Mouse (Mus musculus) right cerebral cortex, postnatal 36 days (tissue): ENCODE results near the gene Iqschfp.

Source experiments
- DNase-seq, 2 experiments: peaks; one replicate each; pipeline ENCODE4 v3.0.0; 2022; ENCODE audit warnings: low spot score in 2 of 2, mixed read lengths in 1 of 2

The Iqschfp gene

DNA sequence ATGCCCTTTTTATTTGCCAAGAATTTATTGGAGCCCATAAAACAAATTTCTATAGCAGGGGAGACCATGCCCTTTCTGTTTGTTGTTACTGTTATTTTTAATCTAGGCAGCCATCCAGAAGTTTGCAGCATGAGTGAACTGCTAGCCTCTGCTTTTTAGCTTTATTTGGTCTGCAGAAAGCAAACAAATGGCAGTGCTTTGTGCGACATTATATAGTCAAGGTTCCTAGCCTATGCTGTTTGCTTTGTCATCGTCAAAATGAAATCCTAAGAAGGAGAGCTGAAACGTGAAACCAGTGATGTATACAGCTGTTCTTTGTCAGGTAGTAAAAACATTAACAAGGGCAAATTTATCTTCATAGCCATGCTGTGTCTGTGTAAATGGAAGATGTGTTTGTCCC lies 459.4 kb downstream of the Iqschfp start:
- no peak for DNase-seq

DNA sequence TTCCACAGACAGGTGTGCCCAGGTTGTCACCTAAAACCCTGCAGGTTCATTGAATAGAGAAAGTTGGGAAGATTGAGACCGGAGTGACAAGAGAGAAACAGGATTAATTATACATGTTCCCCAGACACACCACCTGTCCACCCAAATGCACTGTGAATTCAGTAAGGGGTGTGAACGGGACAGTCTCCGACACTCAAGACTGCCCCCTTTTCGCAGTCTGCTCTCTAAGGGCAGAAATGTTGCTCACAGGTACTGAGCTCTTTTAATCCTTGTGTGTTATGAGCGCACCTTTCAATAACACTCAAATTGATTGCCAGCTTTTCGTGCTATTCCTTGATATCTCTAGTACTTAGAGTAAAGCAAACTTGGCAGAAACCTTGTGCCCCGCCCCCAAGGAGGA lies 460.9 kb downstream of the Iqschfp start:
- DNase-seq = no peak

DNA sequence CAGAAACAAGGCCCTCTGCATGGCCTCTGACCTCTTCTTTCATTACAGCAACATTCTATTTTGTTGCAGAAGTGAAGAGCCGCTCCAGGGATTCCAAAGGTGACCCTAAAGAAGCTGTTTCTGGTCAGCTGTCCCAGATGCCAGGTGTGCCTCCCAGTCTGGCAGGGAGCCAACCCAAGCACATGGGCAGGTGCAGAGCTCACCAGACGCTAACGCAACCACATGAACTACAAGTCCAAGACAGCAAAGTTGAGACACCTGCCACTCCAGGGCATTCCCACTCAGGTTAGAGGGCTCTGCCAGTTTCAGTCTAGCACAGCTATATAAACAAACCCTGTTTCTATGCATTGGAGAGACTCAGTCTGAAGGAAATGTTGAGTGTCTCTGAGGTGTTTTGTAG lies 461.5 kb downstream of the Iqschfp start:
- no peak for DNase-seq

DNA sequence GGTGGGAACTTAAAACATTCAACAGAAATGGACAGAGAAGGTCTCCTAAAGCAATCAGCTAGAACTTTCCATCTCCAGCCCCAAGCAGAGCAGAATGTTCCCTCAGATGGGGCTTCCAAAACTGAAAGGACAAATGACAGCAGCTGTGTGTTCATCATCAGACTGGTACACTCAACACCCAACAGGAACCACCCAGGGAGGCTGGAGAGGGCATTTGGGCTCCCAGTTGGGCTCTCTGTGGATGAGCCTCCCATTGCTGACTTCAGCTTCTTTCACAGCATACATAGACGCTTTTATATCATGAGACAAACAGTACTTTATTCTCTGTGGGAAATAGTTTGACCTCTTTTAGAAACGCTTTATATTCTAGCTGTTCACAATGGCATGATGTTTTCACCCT lies 464.5 kb downstream of the Iqschfp start:
- DNase-seq = no peak

DNA sequence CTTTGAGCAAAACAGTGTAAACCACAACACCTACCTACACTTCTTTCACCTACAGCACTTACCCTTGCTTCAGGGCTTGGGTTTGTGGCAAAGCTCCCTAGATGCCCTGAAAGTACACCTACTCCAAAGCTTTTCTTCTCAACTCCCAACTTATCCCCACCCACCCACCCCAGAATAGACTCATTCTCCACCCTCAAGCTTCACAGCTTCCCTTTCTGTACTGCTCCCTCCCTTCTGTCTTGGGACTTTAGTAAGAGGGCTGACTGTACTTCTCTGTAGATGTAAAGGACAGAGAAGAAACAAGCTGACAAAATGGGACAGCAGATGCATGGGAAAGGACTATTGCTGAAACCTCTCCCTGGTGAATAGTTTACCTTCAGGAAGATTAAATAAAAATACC lies 476.0 kb downstream of the Iqschfp start:
- DNase-seq = peak in 1 of 2 experiments; percentile 42

DNA sequence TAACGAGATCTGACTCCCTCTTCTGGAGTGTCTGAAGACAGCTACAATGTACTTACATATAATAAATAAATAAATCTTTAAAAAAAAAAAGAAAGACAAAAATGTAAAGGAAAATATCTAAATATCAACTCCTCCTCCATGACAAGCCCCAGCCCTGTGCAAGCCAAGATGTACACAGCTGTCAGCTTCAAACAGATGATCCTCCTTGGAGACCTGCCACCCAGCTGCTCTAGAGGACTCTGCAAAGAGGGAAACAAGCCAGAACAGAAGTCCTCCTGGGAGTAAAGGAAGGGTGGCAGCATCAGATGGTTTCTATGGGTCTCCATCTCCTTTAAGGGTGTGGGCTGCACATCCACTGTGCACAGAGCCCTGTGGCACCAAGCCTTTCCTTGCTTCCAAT lies 480.9 kb downstream of the Iqschfp start:
- DNase-seq = no peak

DNA sequence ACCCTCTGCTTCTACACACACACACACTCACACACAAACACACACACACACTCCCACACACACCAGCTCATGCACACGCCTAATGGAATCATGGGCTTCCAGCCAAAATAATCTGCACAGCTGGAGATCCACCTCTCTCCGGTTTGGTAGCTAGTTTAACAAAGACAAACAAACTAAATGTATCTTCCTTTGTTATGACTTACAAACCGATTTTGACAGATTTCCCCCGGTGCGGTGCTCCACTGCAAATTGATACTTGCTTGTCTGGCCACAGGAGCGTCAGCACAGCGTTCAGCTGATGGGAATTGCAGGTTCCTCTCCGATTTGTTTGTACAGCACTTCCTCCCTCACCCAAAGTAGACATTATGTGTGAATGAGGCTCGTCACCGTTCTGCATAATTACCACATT lies 483.1 kb downstream of the Iqschfp start:
- no peak for DNase-seq

DNA sequence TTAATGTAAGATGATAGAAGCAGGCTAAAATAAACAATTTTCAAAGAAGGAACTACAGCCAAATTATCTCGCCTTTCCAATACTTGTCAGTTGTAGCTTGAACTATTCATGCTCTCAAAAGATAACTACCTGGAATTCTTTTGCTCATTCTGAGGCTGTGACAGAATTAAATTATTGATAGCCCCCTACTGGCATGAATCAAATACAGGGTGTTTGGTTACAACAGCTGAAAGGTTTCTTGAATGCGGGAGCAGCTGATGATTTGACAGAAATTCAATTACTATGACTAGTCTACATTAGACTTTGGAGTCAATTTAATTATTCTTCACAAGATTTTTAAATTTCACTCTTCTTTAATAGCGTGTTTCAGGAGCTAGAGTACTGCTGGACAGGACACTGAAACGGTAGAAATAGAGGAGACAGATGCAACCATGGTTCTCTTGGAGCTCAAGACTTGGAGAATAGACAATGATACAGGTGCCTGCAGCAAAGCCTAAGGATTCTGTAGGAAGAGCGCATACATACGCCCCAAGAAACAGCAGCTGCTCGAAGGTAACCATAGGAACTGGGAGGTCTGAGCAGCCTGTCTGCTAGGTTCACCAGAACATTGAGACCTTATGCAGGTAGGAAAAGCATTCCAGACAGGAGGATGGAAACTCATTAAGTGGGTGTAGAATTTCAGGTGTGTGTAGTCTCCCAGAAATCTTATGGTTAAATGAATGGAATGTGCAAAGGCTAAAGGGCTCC lies 485.6 kb downstream of the Iqschfp start:
- no peak for DNase-seq

DNA sequence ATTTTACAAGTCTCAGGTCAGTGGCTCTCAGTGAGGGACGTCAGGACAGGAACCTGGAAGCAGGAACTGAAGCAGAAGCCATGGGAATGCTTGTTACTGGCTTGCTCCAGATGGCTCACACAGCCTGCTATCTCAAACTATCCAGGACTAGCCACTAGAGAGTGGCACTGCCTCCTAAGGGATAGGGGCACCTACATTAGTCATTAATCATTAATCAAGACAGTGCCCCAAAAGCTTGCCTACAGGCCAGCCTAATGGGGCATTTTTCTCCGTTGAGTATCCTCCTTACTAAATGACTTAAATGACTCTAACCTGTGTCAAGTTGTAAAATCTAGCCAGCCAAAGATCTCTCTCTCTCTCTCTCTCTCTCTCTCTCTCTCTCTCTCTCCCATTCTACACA lies 486.8 kb downstream of the Iqschfp start:
- no peak for DNase-seq

DNA sequence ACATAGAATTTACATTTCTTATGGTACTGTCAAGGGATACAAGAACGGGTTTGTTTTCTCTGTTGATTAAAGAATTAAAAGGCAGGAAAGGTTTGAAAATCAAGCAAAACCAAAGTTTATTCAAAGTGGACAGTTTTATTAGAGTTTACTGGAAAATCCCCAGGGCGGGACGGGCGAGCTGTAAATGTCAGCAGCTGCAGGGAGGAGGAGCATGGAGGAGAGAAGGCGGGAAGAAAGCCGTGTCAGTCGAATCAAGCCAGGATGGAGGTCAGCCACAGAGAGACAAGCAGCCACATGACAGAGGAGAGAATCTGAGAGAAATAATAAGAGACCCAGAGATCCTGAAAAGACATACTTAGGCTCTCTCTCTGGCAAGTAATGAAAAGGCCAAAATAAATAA lies 487.2 kb downstream of the Iqschfp start:
- no peak for DNase-seq

DNA sequence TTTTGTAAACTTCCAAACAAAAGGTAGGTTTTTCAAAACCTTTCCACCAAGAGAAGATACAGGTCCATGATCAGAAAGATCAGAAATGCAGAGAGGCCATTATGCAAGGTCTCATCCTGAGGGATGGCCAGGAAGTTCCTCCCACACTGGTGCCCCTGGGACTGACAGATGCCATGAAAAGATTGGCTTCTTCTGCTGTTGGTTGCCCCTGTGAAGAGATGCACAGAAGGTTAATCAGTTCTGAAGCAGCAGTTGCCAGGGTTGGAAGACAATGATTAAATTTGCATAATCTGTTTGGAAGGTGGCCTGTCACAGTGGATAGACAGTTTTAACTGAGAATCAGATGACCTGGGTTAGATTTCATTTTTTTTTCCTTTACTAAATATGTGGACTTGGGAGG lies 491.6 kb downstream of the Iqschfp start:
- DNase-seq = no peak

DNA sequence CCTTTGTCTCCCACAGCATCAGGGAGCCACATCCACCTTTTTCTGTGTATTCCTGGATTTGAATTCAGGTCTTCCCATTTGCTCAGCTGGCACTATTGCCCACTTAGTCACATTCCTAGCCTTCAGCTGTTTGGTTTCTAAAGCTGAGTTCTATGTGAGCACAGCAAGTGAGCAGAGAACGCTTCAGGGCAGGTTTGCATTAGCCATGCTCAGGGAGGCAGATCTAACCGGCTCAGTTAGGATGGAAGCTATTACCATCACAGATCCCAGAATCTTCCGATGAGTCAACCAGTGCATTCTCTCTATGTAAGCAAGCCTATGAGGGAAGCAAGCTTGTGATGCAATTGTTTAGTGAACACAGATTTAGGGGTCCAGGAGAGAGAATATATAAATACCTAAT lies 493.5 kb downstream of the Iqschfp start:
- DNase-seq = no peak

DNA sequence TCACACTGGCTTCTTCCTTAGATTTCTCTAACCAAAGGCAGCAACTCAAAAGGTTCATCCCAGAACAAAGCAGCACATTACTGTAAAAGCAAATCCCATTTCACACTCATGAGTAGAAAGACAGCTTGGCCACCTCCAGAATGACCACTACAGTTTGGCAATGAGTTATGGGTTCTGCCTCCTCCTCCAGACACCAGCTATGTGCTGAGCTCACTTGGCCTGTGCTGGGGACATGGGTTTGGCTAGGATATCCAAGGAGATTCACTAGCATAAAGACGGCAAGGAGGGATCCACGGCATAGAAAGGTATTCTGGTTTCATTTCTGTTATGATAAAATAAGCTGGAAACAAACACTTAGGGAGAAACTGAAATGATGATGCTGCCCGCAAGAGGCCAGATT lies 496.0 kb downstream of the Iqschfp start:
- no peak for DNase-seq

DNA sequence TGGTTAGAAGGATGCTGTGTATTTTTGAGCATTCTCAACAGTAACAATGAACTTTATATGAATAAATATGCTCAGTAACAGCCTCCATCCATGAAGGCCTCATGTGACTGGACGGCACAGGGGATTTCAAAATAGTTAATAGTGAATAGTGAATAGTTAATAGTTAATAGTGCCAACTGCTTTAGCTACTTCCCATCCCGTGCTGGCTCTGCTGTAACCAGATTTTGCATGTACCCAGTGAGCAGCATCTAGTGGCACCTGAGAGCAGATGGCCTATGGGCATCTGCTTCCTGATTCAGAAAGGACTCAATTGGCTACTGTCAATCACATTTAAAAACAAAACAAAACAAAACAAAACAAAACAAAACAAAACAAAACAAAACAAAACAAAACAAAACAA lies 501.5 kb downstream of the Iqschfp start:
- no peak for DNase-seq

DNA sequence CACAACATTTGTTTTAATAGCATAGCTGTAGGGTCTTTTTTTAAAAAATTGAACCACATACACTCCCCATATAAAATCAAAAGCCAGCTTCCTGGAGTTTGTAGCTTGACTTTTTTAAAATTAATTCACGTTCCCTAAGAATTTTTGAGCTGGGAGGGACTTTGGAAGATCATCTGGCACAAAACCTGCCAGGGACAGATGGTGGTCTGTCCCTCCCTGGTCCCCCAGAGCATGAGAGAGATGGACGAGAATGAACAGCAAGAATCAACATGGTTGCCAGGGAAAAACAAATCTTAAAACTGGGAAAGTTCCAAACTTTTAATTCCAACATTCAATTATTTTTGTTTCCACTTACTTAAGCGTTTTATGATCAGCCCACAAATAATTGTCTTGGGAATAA lies 506.7 kb downstream of the Iqschfp start:
- DNase-seq = no peak

DNA sequence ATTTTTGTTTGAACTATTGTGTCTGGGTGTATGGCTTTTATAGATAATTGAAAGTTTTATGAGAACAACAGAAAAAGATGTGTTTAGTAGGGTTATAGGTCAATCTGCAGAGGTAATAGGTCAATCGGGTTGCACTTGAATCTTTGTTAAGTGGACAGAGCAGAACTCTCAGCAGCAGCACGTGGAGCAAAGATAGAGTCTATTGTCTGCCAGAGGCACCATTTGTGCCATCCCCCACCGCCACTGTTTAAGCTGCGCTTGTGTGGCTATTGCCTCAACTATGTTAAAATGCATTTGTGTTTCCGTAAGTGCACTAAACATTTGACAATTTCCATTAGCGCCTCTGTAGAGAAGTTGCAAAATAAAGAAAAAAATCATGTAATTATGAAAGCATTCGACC lies 508.1 kb downstream of the Iqschfp start:
- DNase-seq = no peak

DNA sequence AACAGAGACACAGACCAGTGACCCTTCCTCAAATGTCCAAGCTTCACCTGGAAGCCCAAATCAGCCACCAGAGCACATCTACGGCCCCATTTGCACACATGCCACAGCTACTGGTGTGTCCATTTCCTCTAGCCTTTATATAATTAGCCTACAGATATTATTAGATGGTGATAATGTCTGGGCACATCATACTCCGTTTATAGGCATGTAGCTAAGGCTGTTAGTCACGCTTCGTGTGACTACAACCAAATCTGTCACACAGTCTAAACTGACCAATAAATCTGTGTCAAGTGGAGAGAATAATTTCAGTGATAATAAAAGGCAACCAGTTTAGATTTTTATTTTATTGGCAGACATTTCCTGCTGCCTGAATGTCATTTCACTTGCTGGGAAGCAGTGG lies 511.3 kb downstream of the Iqschfp start:
- DNase-seq = no peak

DNA sequence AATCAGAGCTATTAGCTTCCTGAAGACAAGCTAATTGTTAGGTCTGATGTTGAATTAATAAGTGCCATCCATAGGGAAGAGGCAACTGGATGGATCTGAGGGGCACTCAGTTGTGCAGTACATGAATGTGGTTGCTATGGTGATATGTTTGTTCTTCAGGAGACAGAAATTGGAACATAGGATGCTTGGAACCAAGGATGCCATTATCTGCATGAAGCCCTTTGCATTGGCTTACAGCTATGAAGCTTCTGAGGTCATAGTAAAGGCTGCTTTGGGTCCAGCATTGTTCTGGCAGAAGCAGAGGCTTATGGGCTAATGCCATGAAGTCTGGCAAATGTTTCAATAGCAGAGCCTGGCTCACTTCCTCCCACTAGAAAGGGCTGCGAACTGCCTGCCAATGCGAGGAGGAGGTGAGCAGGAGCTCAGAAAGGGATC lies 511.8 kb downstream of the Iqschfp start:
- DNase-seq = peak; percentile 4 to 10

DNA sequence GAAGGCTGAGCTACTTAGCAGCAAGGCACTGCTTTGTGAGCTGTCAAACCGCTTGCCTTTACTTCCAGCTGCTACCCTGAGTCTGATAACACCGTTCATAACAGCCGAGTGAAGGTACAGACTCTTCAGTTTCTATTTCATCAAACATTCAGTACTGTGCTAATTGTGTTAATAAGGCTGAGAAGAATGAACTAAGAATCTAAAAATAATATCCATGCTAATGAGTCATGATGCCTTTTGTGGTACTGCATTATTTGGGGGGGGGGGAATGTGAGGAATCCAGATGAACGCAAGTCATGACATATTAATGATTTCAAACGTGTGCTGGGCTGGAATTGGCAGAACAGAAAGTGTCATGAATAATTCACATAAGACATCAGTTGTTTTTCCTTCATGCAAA lies 513.7 kb downstream of the Iqschfp start:
- DNase-seq = no peak

DNA sequence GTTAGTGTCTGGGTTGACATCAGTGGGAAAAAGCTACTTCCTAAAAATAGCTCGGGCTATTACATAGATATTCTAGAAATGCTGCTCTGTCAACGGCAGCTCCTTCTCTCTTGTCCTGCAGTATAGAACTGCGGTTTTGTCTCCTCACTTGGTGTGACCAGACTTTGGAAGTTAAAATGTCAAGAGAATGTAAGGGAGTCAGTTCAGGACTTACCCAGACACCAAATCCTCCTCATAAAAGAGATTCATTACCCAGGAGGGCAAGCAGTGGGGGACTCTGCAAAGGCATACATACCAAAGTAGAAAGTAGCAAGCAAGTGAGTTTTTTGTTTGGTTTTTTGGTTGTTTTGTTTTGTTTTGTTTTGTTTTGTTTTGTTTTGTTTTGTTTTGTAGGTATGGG lies 520.2 kb downstream of the Iqschfp start:
- DNase-seq = no peak

DNA sequence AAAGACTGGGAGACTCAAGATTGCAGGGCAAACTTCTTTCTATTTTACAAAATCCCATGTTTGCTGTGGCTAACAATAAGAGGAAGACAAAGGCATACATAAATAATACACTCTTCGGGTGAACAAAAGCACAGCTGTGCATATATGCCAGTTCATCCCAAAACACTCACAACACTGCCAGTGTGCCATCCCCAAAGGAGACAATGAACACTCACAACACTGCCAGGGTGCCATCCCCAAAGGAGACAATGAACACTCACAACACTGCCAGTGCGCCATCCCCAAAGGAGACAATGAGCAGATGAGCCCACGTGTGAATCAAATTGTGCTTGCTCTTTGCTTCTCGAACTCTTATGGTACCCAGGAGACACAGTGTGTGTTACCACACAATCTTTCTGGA lies 527.8 kb downstream of the Iqschfp start:
- DNase-seq = no peak

DNA sequence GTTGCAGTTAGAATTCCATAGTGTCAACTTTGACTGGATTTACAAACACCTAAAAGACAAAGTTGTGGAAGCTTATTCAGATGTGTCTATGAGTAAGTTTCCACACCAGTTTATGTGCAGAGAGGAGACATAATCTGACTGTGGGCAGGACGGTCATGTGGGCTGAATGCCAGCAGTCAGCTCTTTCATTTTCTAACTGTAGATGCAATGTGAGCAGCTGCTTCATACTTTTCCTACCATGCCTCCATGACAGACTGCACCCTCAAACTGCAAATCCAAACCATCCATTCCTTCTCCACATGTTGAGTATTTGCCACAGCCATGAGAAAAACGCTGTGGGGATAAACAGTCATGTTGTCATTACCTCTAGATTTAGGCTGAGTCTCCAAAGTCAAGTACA lies 528.9 kb downstream of the Iqschfp start:
- no peak for DNase-seq

DNA sequence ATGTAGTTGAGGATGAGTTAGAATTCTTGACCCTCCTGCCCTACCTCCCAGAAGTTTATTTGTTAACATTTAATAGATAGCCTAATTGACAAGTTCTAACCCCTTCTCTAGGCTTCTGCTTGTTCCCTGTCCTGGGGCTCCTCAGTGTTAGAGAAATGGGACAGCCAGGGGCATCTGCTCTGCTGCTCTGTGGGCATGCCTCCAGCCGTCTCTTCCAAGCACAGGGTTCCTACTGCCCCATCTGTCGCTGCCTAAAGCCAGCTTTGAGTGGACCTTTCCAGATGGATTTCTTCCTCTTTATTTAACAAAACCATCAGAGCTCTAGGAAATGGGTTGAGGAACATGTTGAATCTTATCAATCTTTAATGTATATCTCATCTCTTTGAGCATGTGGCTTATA lies 529.8 kb downstream of the Iqschfp start:
- no peak for DNase-seq

DNA sequence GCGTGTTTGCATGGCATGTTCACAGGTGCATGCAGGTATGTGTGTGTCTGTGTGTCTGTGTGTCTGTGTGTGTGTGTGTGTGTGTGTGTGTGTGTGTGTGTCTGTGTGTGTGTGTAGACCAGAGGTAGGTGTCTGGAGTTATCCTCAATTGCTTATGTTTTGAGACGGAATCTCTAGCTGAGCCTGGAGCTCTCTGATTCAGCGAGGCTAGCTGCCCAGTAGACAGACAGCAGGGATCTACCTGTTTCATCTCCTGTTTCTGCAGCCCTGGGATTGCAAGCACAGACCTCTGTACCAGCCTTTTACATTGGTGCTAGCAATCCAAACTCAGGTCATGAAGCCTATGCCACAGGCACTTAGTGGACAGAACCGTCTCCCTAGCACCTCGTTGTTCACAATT lies 536.0 kb downstream of the Iqschfp start:
- DNase-seq = no peak
